Mouse (Mus musculus) hindbrain, embryonic 12.5 days (tissue): ENCODE measurements at regions not wholly inside any gene's neighbourhood (a gene's known extent, or its start where the extent isn't known, plus 50 kb on each side); places are given as distances from the start of the nearest gene placed in this dataset.

ENCODE experiments used
- ATAC-seq: fragments of 200-750 bp; cut with Nextera tagmentation; 2 replicates; pipeline ENCODE4 v1.8.0; 2017; ENCODE audit warnings: moderate TSS enrichment; ENCODE audit not compliant: low FRiP score
- H3K27ac ChIP-seq: fragments of 300-500 bp; sonication (generic); 2 replicates; pipeline ENCODE4 v1.5.1; 2016; ENCODE audit warnings: mild to moderate bottlenecking
- H3K27me3 ChIP-seq: fragments of 300-500 bp; sonication (generic); 2 replicates; pipeline ENCODE4 v1.6.1; 2016; ENCODE audit warnings: mild to moderate bottlenecking
- H3K36me3 ChIP-seq: fragments of 300-500 bp; sonication (generic); 2 replicates; pipeline ENCODE4 v1.6.1; 2016; ENCODE audit warnings: mild to moderate bottlenecking
- H3K4me1 ChIP-seq: fragments of 300-500 bp; sonication (generic); 2 replicates; pipeline ENCODE4 v1.6.1; 2016
- H3K4me2 ChIP-seq: fragments of 300-500 bp; sonication (generic); replicated peaks from 2 replicates; pipeline ENCODE4 v1.6.1; 2016; ENCODE audit warnings: mild to moderate bottlenecking
- H3K4me3 ChIP-seq: fragments of 300-500 bp; sonication (generic); 2 replicates; pipeline ENCODE4 v1.5.1; 2016; ENCODE audit warnings: mild to moderate bottlenecking
- H3K9ac ChIP-seq: fragments of 300-500 bp; sonication (generic); 2 replicates; pipeline ENCODE4 v1.6.1; 2016; ENCODE audit warnings: mild to moderate bottlenecking, moderate library complexity
- H3K9me3 ChIP-seq: fragments of 300-500 bp; sonication (generic); replicated peaks from 2 replicates; pipeline ENCODE4 v1.6.1; 2016; ENCODE audit warnings: mild to moderate bottlenecking
- WGBS: fragments of 180-500 bp; shearing (Covaris S2); methylation state at CpG from one replicate; pipeline ENCODE4 v1.1.7; 2016; 5-methylcytosine and 5-hydroxymethylcytosine counted together

DNA sequence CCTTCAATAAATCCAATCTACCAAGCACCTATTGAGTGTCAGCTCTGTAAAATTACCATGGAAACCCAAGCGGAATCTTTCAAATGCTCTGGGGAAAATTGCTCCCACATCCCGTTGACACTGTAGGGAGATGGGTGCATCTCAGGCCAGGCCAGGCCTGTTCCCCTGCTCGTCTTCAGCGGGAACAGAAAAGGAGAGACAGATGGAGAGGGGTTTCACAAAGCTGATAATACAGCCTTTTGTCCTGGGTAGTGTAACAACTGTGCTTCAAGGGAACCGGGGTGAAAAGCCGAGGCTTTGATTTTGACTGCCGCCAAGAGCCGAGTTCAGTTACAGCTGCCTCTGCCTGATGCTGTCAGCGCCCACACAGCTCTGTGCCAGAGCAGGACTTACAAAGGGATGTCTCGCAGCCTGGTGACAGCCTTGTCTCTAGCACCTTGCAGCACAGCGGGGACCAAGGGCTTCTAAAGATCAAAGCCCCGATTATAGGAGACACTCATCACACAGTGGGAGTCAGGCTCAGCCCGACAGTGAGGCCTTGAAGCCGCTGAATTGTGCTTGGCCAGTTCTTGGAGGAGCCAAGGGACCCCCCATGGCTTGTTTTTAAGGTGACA is 122.6 kb upstream of the Fstl4 start:
- no peak for ATAC-seq
- H3K27ac ChIP-seq: no peak overlapping the region

GRCm38 (mm10) chr11:52644081-52644768 is 120.2 kb upstream of the Fstl4 start:
- ATAC-seq: no peak
- Histone ChIP-seq H3K27ac (no peak overlapping the region), H3K27me3 (peaks cover 13% of the 10 kb centered on the region), H3K9me3 (no peaks in the 10 kb centered on the region), H3K4me3 (no peak overlapping the region), H3K36me3 (no peaks in the 10 kb centered on the region), H3K4me1 (peaks cover 43% of the 10 kb centered on the region), H3K4me2 (no peak overlapping the region), H3K9ac (no peak overlapping the region)
- WGBS: 15% methylated on average over 6 of the region's 6 CpGs

More for the DNA sequence above, 122.6 kb upstream of the Fstl4 start:
- Histone ChIP-seq H3K36me3 (no peaks in the 10 kb centered on the region), H3K4me2 (no peak overlapping the region), H3K9ac (no peak overlapping the region), H3K4me3 (no peak overlapping the region), H3K9me3 (no peaks in the 10 kb centered on the region), H3K4me1 (peaks cover 26% of the 10 kb centered on the region), H3K27me3 (peaks cover 7% of the 10 kb centered on the region)
- 2% methylated on average over 14 of the region's 14 CpGs for WGBS

DNA sequence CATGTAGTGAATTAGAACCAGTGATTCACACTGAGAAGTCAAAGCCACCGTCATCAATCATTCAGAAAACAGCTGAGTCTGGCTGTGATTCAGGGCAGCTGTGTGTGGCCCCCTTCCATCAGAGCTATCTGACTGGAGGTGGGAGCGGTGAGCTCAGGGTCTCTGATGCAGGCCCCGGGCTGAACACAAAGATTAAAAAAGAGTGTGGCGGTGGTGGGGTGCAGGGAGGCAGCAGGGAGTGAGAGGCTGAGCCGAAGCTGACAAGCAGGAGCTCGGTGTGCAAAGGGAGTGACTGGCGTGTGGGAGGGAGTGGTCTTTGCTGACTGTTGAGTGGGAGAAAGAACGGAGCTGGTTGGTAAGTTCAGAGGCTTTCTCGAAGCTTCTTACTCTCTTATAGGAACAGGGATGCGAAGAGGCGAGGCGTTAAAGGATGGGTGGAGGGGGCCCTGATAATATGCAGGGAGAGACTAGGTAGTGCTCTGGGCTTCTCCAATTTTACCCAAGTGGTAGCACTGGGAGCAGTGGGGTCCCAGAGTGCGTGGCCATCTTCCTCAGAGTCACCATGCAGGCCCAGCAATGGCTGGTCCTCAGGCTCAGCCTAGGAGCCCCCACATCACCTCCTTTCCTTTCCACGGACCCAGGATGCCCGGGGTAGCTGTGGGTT is 116.1 kb upstream of the Fstl4 start:
- no peak overlapping the region for H3K27ac ChIP-seq
- H3K9ac ChIP-seq: no peak overlapping the region
- peaks cover 8% of the 10 kb centered on the region; the same call in 1 of the 2 replicates for H3K27me3 ChIP-seq
- no peaks in the 10 kb centered on the region for H3K36me3 ChIP-seq
- WGBS: 35% methylated on average over 15 of the region's 15 CpGs
- no peaks in the 10 kb centered on the region for H3K9me3 ChIP-seq
- ATAC-seq: peak; percentile 46
- H3K4me2 ChIP-seq: 0 out of 2 replicates have a peak overlapping the region, but pooled peaks have one; percentile 9
- H3K4me3 ChIP-seq: no peak overlapping the region
- H3K4me1 ChIP-seq: peaks cover 31% of the 10 kb centered on the region

GRCm38 (mm10) chr11:52648849-52649400 is 115.5 kb upstream of the Fstl4 start:
- Histone ChIP-seq H3K36me3 (no peaks in the 10 kb centered on the region), H3K9me3 (no peaks in the 10 kb centered on the region), H3K27ac (no peak overlapping the region), H3K4me3 (no peak overlapping the region), H3K9ac (no peak overlapping the region), H3K4me2 (no peak overlapping the region), H3K27me3 (peaks cover 8% of the 10 kb centered on the region; the same call in 1 of the 2 replicates), H3K4me1 (peaks cover 27% of the 10 kb centered on the region)
- 78% methylated on average over 8 of the region's 8 CpGs for WGBS
- no peak for ATAC-seq

- no peak overlapping the region for H3K9ac ChIP-seq
- WGBS: 75% methylated on average over 7 of the region's 7 CpGs
- ATAC-seq: no peak
- 0 out of 2 replicates have a peak, but pooled peaks cover 2% of the 10 kb centered on the region for H3K27me3 ChIP-seq
- no peaks in the 10 kb centered on the region for H3K9me3 ChIP-seq
- no peaks in the 10 kb centered on the region for H3K36me3 ChIP-seq
- no peak overlapping the region for H3K4me3 ChIP-seq
- no peaks in the 10 kb centered on the region for H3K4me1 ChIP-seq
- no peak overlapping the region for H3K4me2 ChIP-seq
- H3K27ac ChIP-seq: no peak overlapping the region
These were observed 109.8 kb upstream of the Fstl4 start for GRCm38 (mm10) chr11:52654640-52655039.

GRCm38 (mm10) chr11:52655720-52656474 is 108.5 kb upstream of the Fstl4 start:
- no peak overlapping the region for H3K4me2 ChIP-seq
- H3K4me3 ChIP-seq: no peak overlapping the region
- H3K9ac ChIP-seq: no peak overlapping the region
- H3K9me3 ChIP-seq: no peaks in the 10 kb centered on the region
- WGBS: 68% methylated on average over 2 of the region's 2 CpGs
- H3K27ac ChIP-seq: no peak overlapping the region
- no peaks in the 10 kb centered on the region for H3K27me3 ChIP-seq
- ATAC-seq: no peak
- H3K36me3 ChIP-seq: no peaks in the 10 kb centered on the region
- peaks cover 2% of the 10 kb centered on the region; the same call in 1 of the 2 replicates for H3K4me1 ChIP-seq

GRCm38 (mm10) chr11:52661234-52661633 is 103.2 kb upstream of the Fstl4 start:
- 0 out of 2 replicates have a peak, but pooled peaks have one; percentile 35 for ATAC-seq
- H3K4me1 ChIP-seq: peaks cover 6% of the 10 kb centered on the region
- H3K4me3 ChIP-seq: no peak overlapping the region
- H3K9ac ChIP-seq: no peak overlapping the region
- no peaks in the 10 kb centered on the region for H3K27me3 ChIP-seq
- 56% methylated on average over 12 of the region's 12 CpGs for WGBS
- no peaks in the 10 kb centered on the region for H3K36me3 ChIP-seq
- H3K9me3 ChIP-seq: no peaks in the 10 kb centered on the region
- no peak overlapping the region for H3K4me2 ChIP-seq
- H3K27ac ChIP-seq: 0 out of 2 replicates have a peak overlapping the region, but pooled peaks have one; percentile 30

- Histone ChIP-seq H3K4me3 (no peak overlapping the region), H3K36me3 (no peaks in the 10 kb centered on the region), H3K27me3 (no peaks in the 10 kb centered on the region), H3K4me1 (peaks cover 6% of the 10 kb centered on the region), H3K9me3 (no peaks in the 10 kb centered on the region), H3K27ac (no peak overlapping the region), H3K9ac (no peak overlapping the region), H3K4me2 (no peak overlapping the region)
- 85% methylated on average over 15 of the region's 15 CpGs for WGBS
- ATAC-seq: no peak
These were observed 102.4 kb upstream of the Fstl4 start for GRCm38 (mm10) chr11:52661894-52662593.

DNA sequence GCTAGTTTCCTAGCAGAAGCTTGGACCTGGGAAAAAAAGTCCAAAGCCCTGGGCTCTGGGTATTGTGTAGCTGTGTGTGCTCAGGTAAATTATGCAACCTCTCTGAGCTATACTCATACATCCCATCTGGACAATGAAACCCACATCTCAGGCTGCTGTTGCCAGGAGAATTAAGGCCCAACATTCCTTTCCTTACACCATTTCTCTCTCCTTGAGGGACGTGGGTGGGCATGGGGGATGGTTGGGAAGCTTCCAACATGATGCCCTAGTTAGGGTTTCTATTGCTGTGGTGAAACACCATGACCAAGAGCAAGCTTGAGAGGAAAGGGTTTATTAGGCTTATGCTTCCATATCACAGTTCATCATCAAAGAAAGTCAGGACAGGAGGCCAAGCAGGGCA is 99.1 kb upstream of the Fstl4 start:
- no peak for ATAC-seq
- Histone ChIP-seq H3K27ac (no peak overlapping the region), H3K9ac (no peak overlapping the region), H3K36me3 (no peaks in the 10 kb centered on the region), H3K27me3 (no peaks in the 10 kb centered on the region), H3K4me3 (no peak overlapping the region), H3K4me1 (peaks cover 6% of the 10 kb centered on the region), H3K4me2 (no peak overlapping the region), H3K9me3 (peaks cover 9% of the 10 kb centered on the region; the same call in 1 of the 2 replicates)
- 82% methylated on average over 1 of the region's 1 CpGs for WGBS

GRCm38 (mm10) chr11:52675022-52675421 is 89.4 kb upstream of the Fstl4 start:
- WGBS: 81% methylated on average over 6 of the region's 6 CpGs
- no peaks in the 10 kb centered on the region for H3K36me3 ChIP-seq
- no peak overlapping the region for H3K27ac ChIP-seq
- H3K4me1 ChIP-seq: peaks cover 11% of the 10 kb centered on the region; the same call in 1 of the 2 replicates
- H3K9ac ChIP-seq: no peak overlapping the region
- H3K4me2 ChIP-seq: no peak overlapping the region
- H3K9me3 ChIP-seq: no peaks in the 10 kb centered on the region
- no peak overlapping the region for H3K4me3 ChIP-seq
- ATAC-seq: no peak
- H3K27me3 ChIP-seq: 0 out of 2 replicates have a peak, but pooled peaks cover 3% of the 10 kb centered on the region

DNA sequence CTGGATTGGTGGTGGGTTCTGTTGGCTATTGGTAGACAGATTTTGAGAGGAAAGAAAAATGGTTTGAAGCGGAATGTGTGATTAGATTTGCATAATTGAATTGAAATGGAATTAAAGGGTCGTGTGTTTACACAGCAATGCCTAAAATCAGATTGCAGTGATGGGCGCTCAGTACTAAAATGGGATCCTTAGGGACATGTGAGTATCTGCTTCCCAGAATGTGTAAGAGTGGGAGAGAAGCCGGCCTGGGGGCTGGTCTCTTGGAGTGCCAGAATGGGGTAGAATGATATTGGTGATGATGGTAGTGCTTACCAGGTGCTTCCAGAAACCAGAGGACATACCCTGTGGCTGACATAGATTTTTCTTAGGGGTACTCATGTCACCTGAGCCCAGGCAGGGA is 86.2 kb upstream of the Fstl4 start:
- Histone ChIP-seq H3K4me2 (no peak overlapping the region), H3K4me3 (no peak overlapping the region), H3K4me1 (peaks cover 4% of the 10 kb centered on the region; the same call in 1 of the 2 replicates), H3K27me3 (0 out of 2 replicates have a peak, but pooled peaks cover 3% of the 10 kb centered on the region), H3K27ac (no peak overlapping the region), H3K9ac (no peak overlapping the region), H3K36me3 (no peaks in the 10 kb centered on the region), H3K9me3 (peaks cover 6% of the 10 kb centered on the region)
- 73% methylated on average over 4 of the region's 4 CpGs for WGBS
- no peak for ATAC-seq
